8 mouse cellular contexts compared by ENCODE assay signal in genomic region chr5:146867946-146868314, GRCm38 (mm10). TPM values are rescaled to one million over a fixed set of nuclear protein-coding genes. Genes with fewer than 3 reads are reported as not detected.
DNase-seq lines count a peak whose midpoint lies in the region; ATAC-seq and TF ChIP-seq lines count a peak whose summit lies in the region.

No protein-coding gene starts in this region.

- H3K4me1 ChIP-seq in heart, embryonic 11.5 days (ENCODE audit: control insufficient read depth, insufficient read depth, low read length): peaks cover 3% of the 10 kb centered on the region; the same call in 1 of the 2 replicates
- peaks cover 44% of the 10 kb centered on the region for H3K4me1 ChIP-seq in G1E (ENCODE audit: insufficient read depth, low read depth, low read length)
- H3K4me1 ChIP-seq in heart, postnatal 0 days (ENCODE audit: control insufficient read depth, insufficient read depth): no peaks in the 10 kb centered on the region; the same call in 1 of the 2 replicates
- H3K4me1 ChIP-seq in liver, embryonic 15.5 days (replicated peaks): peaks cover 36% of the 10 kb centered on the region

- H3K4me2 ChIP-seq in heart, embryonic 11.5 days: peak overlapping the region; percentile 68
- H3K4me2 ChIP-seq in heart, postnatal 0 days (ENCODE audit: low read depth, low read length): peak overlapping the region; percentile 58; the same call in 1 of the 2 replicates
- H3K4me2 ChIP-seq in liver, embryonic 15.5 days: peak overlapping the region; percentile 61

- no peak for TF ChIP-seq EP300 in heart, postnatal 0 days (IDR thresholded peaks at IDR 0.05; ENCODE audit: low read depth)

- H3K9me3 ChIP-seq in heart, embryonic 11.5 days (replicated peaks; ENCODE audit: control insufficient read depth, low read length): no peaks in the 10 kb centered on the region
- peaks cover 14% of the 10 kb centered on the region for H3K9me3 ChIP-seq in G1E (replicated peaks)
- no peaks in the 10 kb centered on the region for H3K9me3 ChIP-seq in heart, postnatal 0 days (replicated peaks; ENCODE audit: control insufficient read depth, low read length)
- 0 out of 2 replicates have a peak, but pooled peaks cover 3% of the 10 kb centered on the region for H3K9me3 ChIP-seq in liver, embryonic 15.5 days (replicated peaks)

- no peak; the same call in 1 of the 2 replicates for ATAC-seq in heart, embryonic 11.5 days (replicated peaks; ENCODE audit: insufficient number of reproducible peaks, low FRiP score, low TSS enrichment)
- no peak for ATAC-seq in G1E (ENCODE audit: extremely low read depth, insufficient number of reproducible peaks, low FRiP score, poor library complexity, severe bottlenecking)
- peak; percentile 11; the same call in 1 of the 2 replicates for ATAC-seq in heart, postnatal 0 days (ENCODE audit: insufficient read depth, low read depth)
- no peak for ATAC-seq in liver, embryonic 15.5 days (ENCODE audit: insufficient read depth)
- ATAC-seq in megakaryocyte progenitor cell, adult 5-6 weeks (replicated peaks; ENCODE audit: poor library complexity): no peak

- peak overlapping the region; percentile 32; the same call in 1 of the 2 replicates for H3K4me3 ChIP-seq in heart, embryonic 11.5 days (ENCODE audit: low read depth, low read length)
- H3K4me3 ChIP-seq in G1E (ENCODE audit: low read depth, low read length): peak overlapping the region; percentile 65; the same call in 1 of the 2 replicates
- H3K4me3 ChIP-seq in heart, postnatal 0 days (ENCODE audit: low read depth, low read length): 0 out of 2 replicates have a peak overlapping the region, but pooled peaks have one; percentile 15
- H3K4me3 ChIP-seq in liver, embryonic 15.5 days (replicated peaks): no peak overlapping the region

- 5% methylated on average over 4 of the region's 4 CpGs for WGBS in heart, embryonic 11.5 days (ENCODE audit: insufficient replicate concordance)
- WGBS in heart, postnatal 0 days: 6% methylated on average over 4 of the region's 4 CpGs
- 21% methylated on average over 4 of the region's 4 CpGs for WGBS in liver, embryonic 15.5 days (ENCODE audit: insufficient replicate concordance)

- TF ChIP-seq CTCF in G1E (IDR thresholded peaks at IDR 0.05; ENCODE audit: low read depth, low read length): no peak
- TF ChIP-seq CTCF in heart, postnatal 0 days (IDR thresholded peaks at IDR 0.05; ENCODE audit: low read depth): no peak

- H3K27me3 ChIP-seq in heart, embryonic 11.5 days (ENCODE audit: control insufficient read depth, insufficient read depth, low read length): no peaks in the 10 kb centered on the region
- H3K27me3 ChIP-seq in G1E (ENCODE audit: insufficient read depth, low read length): no peaks in the 10 kb centered on the region
- H3K27me3 ChIP-seq in heart, postnatal 0 days (ENCODE audit: control insufficient read depth, insufficient read depth, low read length): no peaks in the 10 kb centered on the region
- 0 out of 2 replicates have a peak, but pooled peaks cover 3% of the 10 kb centered on the region for H3K27me3 ChIP-seq in liver, embryonic 15.5 days

- H3K27ac ChIP-seq in heart, embryonic 11.5 days (ENCODE audit: low read depth, low read length): peak overlapping the region; percentile 69
- H3K27ac ChIP-seq in heart, postnatal 0 days (ENCODE audit: low read depth): peak overlapping the region; percentile 52; the same call in 1 of the 2 replicates
- H3K27ac ChIP-seq in liver, embryonic 15.5 days (replicated peaks): 0 out of 2 replicates have a peak overlapping the region, but pooled peaks have one; percentile 66

- H3K36me3 ChIP-seq in heart, embryonic 11.5 days (ENCODE audit: control insufficient read depth, insufficient read depth, low read length): no peaks in the 10 kb centered on the region
- H3K36me3 ChIP-seq in G1E (replicated peaks): no peaks in the 10 kb centered on the region
- H3K36me3 ChIP-seq in heart, postnatal 0 days (replicated peaks; ENCODE audit: control insufficient read depth, insufficient read depth, low read length): no peaks in the 10 kb centered on the region
- no peaks in the 10 kb centered on the region for H3K36me3 ChIP-seq in liver, embryonic 15.5 days (replicated peaks)

- no peak for DNase-seq in heart, adult 9 months (ENCODE audit: low spot score in 2 of 2)
- DNase-seq in G1E (ENCODE audit: low spot score): no peak
- DNase-seq in heart, postnatal 0 days (ENCODE audit: low spot score): no peak
- no peak for DNase-seq in thymus, postnatal 36 days
- no peak for DNase-seq in kidney, postnatal 14 days

- H3K9ac ChIP-seq in heart, embryonic 11.5 days (ENCODE audit: low read depth, low read length): no peak overlapping the region
- no peak overlapping the region for H3K9ac ChIP-seq in heart, postnatal 0 days (replicated peaks; ENCODE audit: low read depth, low read length)
- no peak overlapping the region for H3K9ac ChIP-seq in liver, embryonic 15.5 days

RNA-seq across cellular contexts. Expression of gene Rasl11a, which starts 23.1 kb away (rescaled TPM):
- 10.9 and 11.3 TPM in 2 replicates for polyA plus RNA-seq in heart, embryonic 11.5 days (2014; fragmentation: Nextera tagmentation; extraction: Ambion mirVana)
- total RNA-seq in G1E (2014; fragmentation: Nextera tagmentation) (19.7 and 24.1 TPM in 2 replicates), G1E (2017) (126 and 139 TPM in 2 replicates)
- polyA plus RNA-seq in G1E (2012): 86.7 and 87.5 TPM in 2 replicates
- total RNA-seq in heart, postnatal 0 days (2014; rRNA removed; ENCODE audit: low replicate concordance): 7.9 and 18.8 TPM in 2 replicates
- 7.7 and 8.5 TPM in 2 replicates for polyA plus RNA-seq in heart, postnatal 0 days (2015; fragmentation: Nextera tagmentation; extraction: Ambion mirVana)
- polyA plus RNA-seq in liver, embryonic 15.5 days (2015; fragmentation: Nextera tagmentation; extraction: Ambion mirVana): 1.8 and 2.1 TPM in 2 replicates
- total RNA-seq in megakaryocyte progenitor cell, adult 5-6 weeks (2015): 0.47 TPM in 1 of 2 replicates, not detected in the other
- total RNA-seq in megakaryocyte progenitor cell, adult 5-6 weeks (2017): not detected in 2 replicates

RNA-seq across cellular contexts. Expression of gene Rpl21, which starts 35.2 kb away (rescaled TPM):
- polyA plus RNA-seq in heart, embryonic 11.5 days (2014; fragmentation: Nextera tagmentation; extraction: Ambion mirVana): 444 and 490 TPM in 2 replicates
- total RNA-seq in G1E (2014; fragmentation: Nextera tagmentation) (2,344 and 2,765 TPM in 2 replicates), G1E (2017) (1,460 and 1,729 TPM in 2 replicates)
- 302 and 388 TPM in 2 replicates for polyA plus RNA-seq in G1E (2012)
- 150 and 153 TPM in 2 replicates for total RNA-seq in heart, postnatal 0 days (2014; rRNA removed; ENCODE audit: low replicate concordance)
- polyA plus RNA-seq in heart, postnatal 0 days (2015; fragmentation: Nextera tagmentation; extraction: Ambion mirVana): 265 and 289 TPM in 2 replicates
- polyA plus RNA-seq in liver, embryonic 15.5 days (2015; fragmentation: Nextera tagmentation; extraction: Ambion mirVana): 224 and 276 TPM in 2 replicates
- 2,785 and 2,819 TPM in 2 replicates for total RNA-seq in megakaryocyte progenitor cell, adult 5-6 weeks (2015)
- 2,136 and 2,277 TPM in 2 replicates for total RNA-seq in megakaryocyte progenitor cell, adult 5-6 weeks (2017)
